Mouse (Mus musculus) brown adipose tissue, adult 24 weeks (tissue): Measurements from ENCODE around the gene Dcaf12l2. TPM values are rescaled to one million over a fixed set of nuclear protein-coding genes. Genes with fewer than 3 reads are reported as not detected.

Experiments
- H3K27ac ChIP-seq: fragments of 200-500 bp; replicated peaks from 2 replicates; pipeline ENCODE4 v1.5.1; 2012; ENCODE audit warnings: low read depth, mild to moderate bottlenecking, low read length
- H3K4me1 ChIP-seq: fragments of 200-500 bp; 2 replicates; pipeline ENCODE4 v1.6.1; 2012; ENCODE audit warnings: low read length, mixed read lengths; ENCODE audit not compliant: control insufficient read depth, insufficient read depth, insufficient read length
- H3K4me3 ChIP-seq: fragments of 200-500 bp; 2 replicates; pipeline ENCODE4 v1.5.1; 2012; ENCODE audit warnings: low read depth, mild to moderate bottlenecking, low read length, moderate library complexity; ENCODE audit not compliant: insufficient read depth
- polyA plus RNA-seq: library from polyadenylated mRNA; stranded (reverse); fragments of >200 nt; gene quantifications from 2 replicates; pipeline ENCODE4 v1.2.4, GENCODE M21; 2012; ENCODE audit not compliant: missing spikeins, insufficient read depth, insufficient read length

Gene Dcaf12l2
- polyA plus RNA-seq = not detected in 2 replicates

- Histone ChIP-seq H3K4me3 (peak within 1 kb of the TSS; percentile 33), H3K4me1 (no peaks in the 10 kb centered on the region), H3K27ac (no peak within 1 kb of the TSS)
Observed at GRCm38 (mm10) chrX:44367646-44368521, at the start of gene Dcaf12l2. Gene Dcaf12l2 (minus strand): TSS chrX:44368342.

GRCm38 (mm10) chrX:44367280-44367645 is 879 bp downstream of the Dcaf12l2 start:
- H3K4me1 ChIP-seq = no peaks in the 10 kb centered on the region
- no peak overlapping the region for H3K4me3 ChIP-seq
- H3K27ac ChIP-seq = no peak overlapping the region
